Mouse (Mus musculus): ENCODE measurements at regions not wholly inside any gene's neighbourhood (a gene's known extent, or its start where the extent isn't known, plus 50 kb on each side); places are given as distances from the start of the nearest gene placed in this dataset.

DNA sequence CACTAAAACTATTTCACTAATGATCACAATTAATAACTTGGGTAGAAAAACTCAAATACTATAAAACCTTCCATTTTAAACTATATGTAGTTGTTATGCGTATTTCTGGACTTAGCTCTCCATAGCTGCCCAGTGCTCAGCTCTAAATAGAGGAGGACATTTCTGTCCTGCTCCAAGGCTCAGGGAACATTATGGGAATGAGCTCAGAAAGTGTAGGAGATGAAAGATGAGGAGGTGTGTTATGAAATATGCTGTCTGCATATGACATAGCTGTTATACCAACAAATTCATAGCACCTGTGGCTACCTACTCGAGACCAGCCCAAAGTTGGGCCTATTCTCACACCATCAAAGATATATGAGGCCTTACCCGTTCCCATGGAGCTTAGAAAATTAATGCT is 106.3 kb downstream of the Aldh8a1 start:
- TF ChIP-seq CTCF (IDR thresholded peaks at IDR 0.05; ENCODE audit: extremely low read depth, insufficient read depth, low read length) (no peak), POLR2A (IDR thresholded peaks at IDR 0.05; ENCODE audit: extremely low read depth, insufficient read depth, low read length) (no peak)
